Mouse (Mus musculus): ENCODE data around the gene Alpk1. TPM values are rescaled to one million over a fixed set of nuclear protein-coding genes. Genes with fewer than 3 reads are reported as not detected.

The Alpk1 gene
- polyA plus RNA-seq, 1 experiment from 2014 or later = 0.83 TPM

- DNase-seq (ENCODE audit: low spot score) = no peak
Observed at GRCm38 (mm10) chr3:127745504-127745903, 34.8 kb downstream of the Alpk1 start.

GRCm38 (mm10) chr3:127743614-127744365, 36.5 kb downstream of the Alpk1 start:
- DNase-seq (ENCODE audit: low spot score) = no peak

- DNase-seq (ENCODE audit: low spot score) = no peak
Observed at GRCm38 (mm10) chr3:127741473-127741872, 38.9 kb downstream of the Alpk1 start.

- no peak for DNase-seq (ENCODE audit: low spot score)
Observed at GRCm38 (mm10) chr3:127737876-127738275, 42.5 kb downstream of the Alpk1 start.

- DNase-seq (ENCODE audit: low spot score) = no peak
Observed at GRCm38 (mm10) chr3:127735395-127735794, 44.9 kb downstream of the Alpk1 start.

- DNase-seq (ENCODE audit: low spot score) = no peak
Observed at GRCm38 (mm10) chr3:127729513-127730137, 50.7 kb downstream of the Alpk1 start.

- no peak for DNase-seq (ENCODE audit: low spot score)
Observed at GRCm38 (mm10) chr3:127728851-127729512, 51.3 kb downstream of the Alpk1 start.

- no peak for DNase-seq (ENCODE audit: low spot score)
Observed at GRCm38 (mm10) chr3:127728046-127728445, 52.3 kb downstream of the Alpk1 start.

GRCm38 (mm10) chr3:127720948-127721347, 59.4 kb downstream of the Alpk1 start:
- no peak for DNase-seq (ENCODE audit: low spot score)

- DNase-seq (ENCODE audit: low spot score) = no peak
Observed at GRCm38 (mm10) chr3:127720050-127720449, 60.3 kb downstream of the Alpk1 start.

GRCm38 (mm10) chr3:127719601-127720000, 60.7 kb downstream of the Alpk1 start:
- no peak for DNase-seq (ENCODE audit: low spot score)

- DNase-seq (ENCODE audit: low spot score) = no peak
Observed at GRCm38 (mm10) chr3:127716759-127717158, 63.6 kb downstream of the Alpk1 start.

GRCm38 (mm10) chr3:127713112-127713511, 67.2 kb downstream of the Alpk1 start:
- no peak for DNase-seq (ENCODE audit: low spot score)

- DNase-seq (ENCODE audit: low spot score) = no peak
Observed at GRCm38 (mm10) chr3:127711536-127711935, 68.8 kb downstream of the Alpk1 start.

GRCm38 (mm10) chr3:127707089-127707485, 73.2 kb downstream of the Alpk1 start:
- no peak for DNase-seq (ENCODE audit: low spot score)

- no peak for DNase-seq (ENCODE audit: low spot score)
Observed at GRCm38 (mm10) chr3:127706445-127707088, 73.8 kb downstream of the Alpk1 start.

- no peak for DNase-seq (ENCODE audit: low spot score)
Observed at GRCm38 (mm10) chr3:127705515-127706444, 74.5 kb downstream of the Alpk1 start.

GRCm38 (mm10) chr3:127705139-127705514, 75.2 kb downstream of the Alpk1 start:
- DNase-seq (ENCODE audit: low spot score) = no peak

- no peak for DNase-seq (ENCODE audit: low spot score)
Observed at GRCm38 (mm10) chr3:127701196-127701825, 79.0 kb downstream of the Alpk1 start.

- DNase-seq (ENCODE audit: low spot score) = no peak
Observed at GRCm38 (mm10) chr3:127698636-127699035, 81.7 kb downstream of the Alpk1 start.
